Mouse (Mus musculus) large intestine, adult 2 months (tissue): ENCODE measurements around the gene Mog. TPM values are rescaled to one million over a fixed set of nuclear protein-coding genes. Genes with fewer than 3 reads are reported as not detected.
A peak's percentile ranks its signal among the peaks of the same experiment; 100 is the strongest.
"Not testable (repeated sequence)": the region's sequence is repeated elsewhere in the genome, so short reads cannot be mapped to it uniquely, and the experiment has no call there.

Source experiments
- DNase-seq: peaks from one replicate; pipeline ENCODE4 v3.0.0-alpha.2; 2012; ENCODE audit warnings: low read depth, low spot score
- WGBS: fragments of 180-500 bp; shearing (Covaris S2); methylation state at CpG from one replicate; pipeline ENCODE4 v1.1.7; 2018; 5-methylcytosine and 5-hydroxymethylcytosine counted together
- polyA plus RNA-seq: library from polyadenylated mRNA; depleted of rRNA; stranded (reverse); fragments of >200 nt; gene quantifications from 2 replicates; pipeline ENCODE4 v1.2.3, GENCODE M21; 2012

The Mog gene
- polyA plus RNA-seq, 1 experiment = not detected

DNA sequence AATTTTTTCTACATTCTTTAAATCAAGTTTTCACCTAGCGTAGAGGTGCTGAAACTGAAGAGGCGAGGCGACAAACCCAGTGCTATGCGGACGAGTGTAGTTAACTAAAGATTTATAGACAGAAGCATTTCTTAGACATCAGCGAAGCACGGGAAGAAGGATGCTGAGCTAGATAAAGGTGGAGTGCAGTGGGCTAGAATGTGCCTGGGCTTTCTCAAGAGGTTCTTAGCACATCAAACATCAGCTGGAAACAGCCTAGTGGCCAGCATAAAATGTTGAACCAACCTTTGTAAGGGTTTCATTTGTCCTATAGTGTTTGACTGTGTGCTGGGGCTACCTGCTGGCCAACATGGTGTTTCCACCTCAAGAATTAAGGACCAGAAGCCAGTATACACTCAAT is 22.3 kb downstream of the Mog start, which contains the start of gene Zfp57:
Gene Zfp57, plus strand, starts transcription at position 301 of the 400 bp plus-strand sequence.
- WGBS = 93% methylated on average over 7 of the region's 7 CpGs

DNA sequence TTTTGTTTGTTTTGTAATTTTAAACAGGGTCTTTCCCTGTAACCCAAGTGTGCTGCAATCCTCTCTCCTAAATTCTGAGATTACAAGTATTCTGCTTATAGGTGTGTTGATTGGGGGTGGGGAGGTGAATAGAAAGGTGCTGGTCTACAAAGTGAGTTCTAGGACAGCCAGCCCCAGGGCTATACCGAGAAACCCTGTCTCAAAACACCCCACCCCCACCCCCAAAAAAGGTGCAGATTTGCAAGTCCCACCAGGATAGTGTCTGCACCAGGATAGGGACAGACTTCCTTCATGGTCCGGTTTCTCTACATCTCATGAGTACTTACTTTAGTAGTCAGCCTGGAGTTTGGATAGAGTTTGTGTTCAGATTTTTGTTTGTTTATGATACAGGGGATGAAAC is 24.7 kb downstream of the Mog start:
- WGBS = 76% methylated on average over 2 of the region's 2 CpGs

More for the DNA sequence above, 22.3 kb downstream of the Mog start, which contains the start of gene Zfp57:
- DNase-seq = no peak

DNA sequence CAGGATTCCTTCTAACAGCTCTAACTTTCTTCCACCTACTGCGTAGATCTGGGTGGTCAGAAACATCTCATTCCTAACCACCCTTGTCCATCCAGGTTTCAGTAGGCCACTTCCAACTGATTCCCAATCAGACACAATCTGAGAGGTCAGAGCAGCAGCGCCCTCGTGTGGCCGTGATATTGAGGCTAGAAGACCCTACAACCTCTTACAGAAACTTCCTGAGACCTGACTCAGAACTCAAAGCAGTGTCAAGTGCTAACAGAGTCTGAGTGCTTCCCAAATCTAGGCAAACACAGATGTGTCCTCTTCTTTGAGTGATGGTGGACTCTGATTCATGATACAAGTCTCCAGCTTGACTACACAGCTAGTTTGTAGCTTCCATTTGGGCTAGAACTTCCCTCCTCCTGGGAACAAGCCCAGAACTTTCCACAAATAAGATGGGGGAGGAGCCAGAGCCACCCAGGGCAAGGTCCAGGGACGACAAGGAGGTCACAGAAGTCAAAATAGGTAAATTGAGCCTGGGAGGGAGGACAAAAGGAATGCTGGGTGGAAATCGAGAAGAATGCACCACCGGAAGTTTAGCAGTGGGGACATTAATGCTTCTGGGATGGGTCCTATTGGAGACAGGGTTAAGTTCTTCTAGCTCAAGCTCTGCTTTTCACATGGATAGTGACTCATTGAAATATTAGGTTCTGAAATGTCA is 26.0 kb downstream of the Mog start:
- WGBS = 16% methylated on average over 7 of the region's 7 CpGs
- peak; percentile 59 for DNase-seq

More for the DNA sequence above, 24.7 kb downstream of the Mog start:
- DNase-seq = no peak

DNA sequence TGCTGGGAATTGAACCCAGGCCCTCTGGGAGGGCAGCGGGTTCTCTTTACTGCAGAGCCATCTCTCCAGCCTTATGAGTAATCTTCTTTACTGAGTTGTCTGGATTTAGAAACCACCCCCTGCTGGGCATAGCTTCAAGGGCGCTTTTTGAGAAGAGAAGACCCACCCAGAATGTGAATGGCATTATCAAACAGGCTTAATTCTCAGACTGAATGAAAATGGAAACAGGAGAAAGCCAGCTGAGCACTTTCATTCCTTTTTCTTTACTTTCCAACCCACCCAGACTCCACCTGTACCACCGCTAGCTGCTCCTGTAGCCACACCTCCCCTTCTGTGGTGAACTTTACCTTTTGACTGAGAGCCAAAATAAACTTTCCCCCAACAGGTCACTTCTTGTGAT is 27.8 kb downstream of the Mog start:
- DNase-seq = no peak

DNA sequence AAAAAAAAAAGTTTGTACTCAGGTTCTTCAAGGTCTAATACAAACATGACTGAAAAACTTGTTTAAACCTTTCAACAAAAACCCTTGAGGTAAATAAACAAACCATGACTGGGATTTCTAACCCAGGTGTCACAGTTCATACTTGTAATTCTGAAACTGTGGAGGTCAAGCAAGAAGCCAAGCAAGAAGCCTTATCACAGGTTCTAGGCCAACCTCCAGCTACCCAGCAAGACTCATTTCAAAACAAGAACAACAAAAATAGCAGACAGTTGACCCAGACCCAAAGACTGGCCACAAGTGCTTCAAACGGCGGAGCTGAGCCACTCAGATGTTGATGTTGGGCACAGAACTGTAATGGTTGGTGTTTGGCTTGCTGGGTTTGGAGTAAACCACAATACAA is 28.7 kb downstream of the Mog start:
- DNase-seq = no peak
- WGBS = 79% methylated on average over 2 of the region's 2 CpGs

More for the DNA sequence above, 27.8 kb downstream of the Mog start:
- WGBS = 41% methylated on average over 3 of the region's 3 CpGs

DNA sequence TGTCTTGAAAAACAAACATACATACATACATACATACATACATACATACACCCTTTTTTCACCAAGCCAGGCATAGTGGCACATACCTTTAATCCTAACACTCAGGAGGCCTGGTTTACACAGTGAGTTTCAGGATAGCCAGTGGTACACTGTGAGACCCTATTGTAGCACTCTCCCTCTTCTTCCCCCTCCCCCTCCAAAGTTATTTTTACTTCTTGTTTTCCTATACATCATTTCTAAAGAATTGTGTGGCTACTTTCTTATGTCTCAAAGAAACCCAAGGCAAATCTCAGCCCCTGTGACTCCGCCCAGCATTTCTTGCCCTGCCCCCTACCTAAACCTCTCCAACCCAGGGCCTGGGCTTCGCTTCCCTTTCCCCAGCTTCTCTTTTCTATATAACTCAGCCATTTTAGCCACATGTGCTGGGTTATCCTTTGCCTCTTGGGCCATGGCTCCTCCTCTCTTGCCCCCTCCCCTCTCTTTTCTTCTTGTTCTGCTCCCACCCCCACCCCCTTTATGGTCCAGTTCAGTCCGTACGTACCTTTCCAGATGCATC is 29.4 kb downstream of the Mog start:
- DNase-seq = no peak
- WGBS = 90% methylated on average over 4 of the region's 4 CpGs

DNA sequence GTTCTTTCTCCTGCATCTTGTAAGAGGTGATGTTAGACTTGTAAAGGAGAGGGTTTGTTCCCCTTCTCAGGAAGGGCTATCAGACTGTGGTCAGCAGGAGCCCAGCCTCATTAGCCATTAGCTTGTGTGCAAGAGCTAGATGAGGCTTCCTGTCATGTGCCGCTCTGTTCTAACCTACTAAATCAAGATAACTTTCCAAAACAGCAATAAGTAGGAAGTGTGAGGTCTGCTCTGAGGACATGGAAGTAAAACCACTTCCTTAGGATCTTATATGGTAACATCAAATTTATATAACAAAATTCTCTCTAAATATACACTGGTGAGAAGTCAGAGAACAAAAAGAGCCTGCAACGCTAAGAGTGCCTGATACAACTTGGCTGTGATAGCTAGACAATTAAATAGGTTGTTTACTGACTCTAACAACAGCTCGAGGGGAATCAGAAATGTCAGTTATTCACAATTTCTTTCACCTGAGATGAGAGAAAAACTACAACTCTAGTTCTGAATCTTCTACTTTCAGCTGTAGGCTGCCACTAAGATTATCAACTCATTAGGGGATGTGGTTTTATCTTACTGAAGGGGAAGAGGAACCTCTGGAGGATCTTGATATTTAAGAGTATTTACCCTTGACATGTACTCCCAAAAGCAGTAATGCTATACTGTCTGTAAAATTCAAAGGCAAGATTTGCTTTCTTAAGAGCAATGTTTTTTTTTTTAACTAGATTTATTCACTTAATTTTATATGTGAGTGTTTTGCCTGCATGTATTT is 30.7 kb downstream of the Mog start:
- 41% methylated on average over 3 of the region's 3 CpGs for WGBS
- DNase-seq = no peak

DNA sequence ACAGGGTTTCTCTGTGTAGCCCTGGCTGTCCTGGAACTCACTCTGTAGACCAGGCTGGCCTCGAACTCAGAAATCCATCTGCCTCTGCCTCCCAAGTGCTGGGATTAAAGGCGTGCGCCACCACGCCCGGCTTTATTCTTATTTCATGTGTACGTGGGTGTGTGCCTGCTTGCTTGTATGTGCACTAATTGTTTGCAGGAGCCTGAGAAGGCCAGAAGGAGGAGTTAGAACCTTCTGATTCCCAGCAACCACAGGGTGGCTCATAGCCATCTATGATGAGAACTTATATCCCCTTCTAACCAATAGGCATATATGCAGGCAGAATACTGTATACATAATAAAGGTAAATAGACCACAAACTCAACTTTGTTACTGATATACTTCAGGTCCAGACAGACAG is 32.6 kb downstream of the Mog start:
- 84% methylated on average over 6 of the region's 6 CpGs for WGBS
- not testable (repeated sequence) for DNase-seq

DNA sequence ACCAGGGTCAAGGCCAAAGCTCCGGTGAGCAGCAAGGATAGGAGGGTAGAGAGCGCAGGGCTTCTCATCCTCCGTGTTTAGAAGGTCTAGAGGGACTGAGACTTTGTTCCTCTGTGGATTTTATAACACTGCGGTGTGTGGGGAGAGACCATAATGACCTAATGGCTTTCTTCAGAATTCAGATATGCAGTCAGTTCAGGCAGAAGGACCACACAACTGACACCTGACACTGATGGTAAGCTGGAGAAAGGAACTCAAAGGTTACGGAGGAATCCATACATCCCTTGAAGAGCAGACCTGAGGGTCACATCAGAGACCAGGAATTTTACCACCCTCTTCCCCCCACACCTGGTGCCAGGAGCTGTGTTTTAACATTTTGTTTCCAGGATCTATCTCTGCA is 33.8 kb downstream of the Mog start, which contains the start of gene H2-M5:
Gene H2-M5, minus strand, starts transcription at position 101 of the 400 bp plus-strand sequence.
- WGBS = 45% methylated on average over 5 of the region's 5 CpGs
- no peak for DNase-seq

DNA sequence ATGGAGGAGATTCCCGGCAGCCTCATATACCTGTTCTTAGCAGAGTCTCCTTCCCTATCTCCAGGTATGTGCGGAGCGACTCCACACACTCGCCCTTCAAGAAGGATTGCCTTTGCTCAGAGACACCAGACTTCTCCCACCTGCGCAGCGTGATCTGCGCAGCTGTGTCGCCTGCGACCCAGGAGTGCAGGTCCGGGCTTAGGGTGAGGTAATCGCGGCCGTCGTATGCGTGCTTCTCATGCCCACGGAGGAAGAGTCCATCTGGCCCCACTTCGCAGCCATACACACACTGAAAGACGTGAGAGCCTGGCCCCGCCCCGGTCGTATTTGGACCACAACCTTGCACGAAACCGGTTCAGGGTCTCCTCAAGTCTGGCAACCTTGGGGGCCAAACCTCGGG is 34.7 kb downstream of the Mog start:
- 12% methylated on average over 24 of the region's 24 CpGs for WGBS
- no peak for DNase-seq

DNA sequence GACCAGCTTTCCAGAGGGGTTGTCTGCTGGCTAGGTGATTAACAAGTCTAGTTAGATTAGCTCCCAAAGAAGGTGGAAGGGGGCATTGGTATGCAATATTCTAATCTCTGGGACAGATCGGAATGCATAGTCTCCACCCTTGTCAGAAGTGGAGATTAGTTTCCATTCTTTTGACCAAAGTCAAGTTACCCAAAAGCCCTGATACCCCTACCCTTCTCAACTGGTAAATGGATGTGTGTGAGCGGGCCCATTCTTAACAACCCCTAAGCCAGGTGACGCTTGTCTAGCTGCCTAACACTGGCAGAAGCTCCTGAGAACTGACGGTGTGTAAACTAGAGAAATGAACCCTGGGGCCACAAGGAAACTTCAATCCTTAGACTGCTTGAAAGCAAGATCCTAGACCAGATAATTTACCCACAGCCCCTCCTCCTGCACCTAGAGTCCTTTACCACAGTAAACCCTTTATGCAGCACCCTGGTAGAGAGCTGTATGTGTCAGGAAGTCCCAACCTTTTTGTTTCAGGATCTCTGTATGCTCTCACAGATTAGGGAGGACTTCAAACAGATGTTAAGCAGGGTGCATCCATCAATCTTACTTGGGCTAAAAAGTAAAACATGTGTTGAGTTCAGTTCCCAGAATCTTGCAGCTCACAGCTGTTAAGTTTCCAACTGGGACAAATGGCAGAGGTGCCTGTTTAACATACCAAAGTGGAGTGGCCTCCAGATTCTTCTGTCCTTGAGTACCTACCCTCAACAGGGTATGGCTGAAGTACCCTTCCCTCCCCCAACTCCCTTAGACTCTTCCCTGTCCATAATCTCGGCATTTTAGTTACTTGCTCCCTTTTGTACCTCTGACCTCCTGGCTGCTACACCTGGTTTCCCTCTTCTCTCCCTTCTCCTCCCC is 40.7 kb downstream of the Mog start:
- 63% methylated on average over 5 of the region's 5 CpGs for WGBS
- DNase-seq = no peak

DNA sequence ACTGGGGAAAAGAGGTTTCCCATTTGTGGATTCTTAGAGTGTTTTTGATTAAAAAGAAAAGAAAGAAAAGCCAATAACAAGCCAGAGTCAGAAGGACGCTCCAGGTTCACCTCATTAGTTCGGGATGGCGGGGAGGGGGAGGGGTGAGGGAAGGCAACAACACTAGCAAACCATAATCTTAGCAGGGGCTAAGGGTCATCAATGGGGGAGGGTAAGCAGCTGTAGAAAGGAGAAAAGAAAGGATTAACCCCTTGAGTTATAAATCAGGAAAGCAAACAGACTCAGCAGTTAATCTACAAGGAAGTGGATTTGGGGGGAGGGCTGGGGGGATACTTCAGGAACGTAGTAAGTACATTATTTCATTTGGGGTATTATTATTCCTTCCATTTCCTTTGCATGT is 41.4 kb downstream of the Mog start:
- WGBS = 25% methylated on average over 4 of the region's 4 CpGs
- DNase-seq = no peak

DNA sequence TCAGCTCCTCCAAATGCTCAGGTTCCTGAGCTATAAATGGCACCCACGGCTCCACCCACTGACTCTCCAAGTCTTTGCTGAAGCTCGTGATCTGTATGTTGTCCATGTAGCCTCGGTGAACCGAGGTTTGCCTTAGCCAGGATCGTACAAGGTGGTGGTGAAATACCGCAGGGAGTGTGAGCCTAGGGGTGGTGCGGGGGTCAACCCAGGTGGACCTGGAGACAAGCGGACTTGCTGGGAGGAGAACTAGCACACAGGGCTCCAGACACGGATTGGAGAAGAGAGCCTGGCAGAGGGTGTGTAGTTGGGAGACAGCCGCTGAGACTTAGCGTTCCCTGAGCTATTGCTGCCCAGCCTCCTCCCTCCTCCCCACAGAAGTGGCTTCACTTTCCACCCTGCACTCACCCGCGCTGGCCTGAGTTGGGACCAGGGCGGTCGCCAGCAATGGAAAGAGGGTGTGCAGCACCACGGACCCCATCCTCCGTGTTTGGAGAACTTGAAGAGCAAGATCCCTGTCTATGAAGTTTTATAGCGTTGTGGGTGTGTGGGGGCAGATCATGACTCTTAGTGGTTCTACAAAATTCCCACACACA is 41.9 kb downstream of the Mog start, which contains the start of gene 2410137M14Rik:
Gene 2410137M14Rik, minus strand, starts transcription at position 17 of the 593 bp plus-strand sequence.
- DNase-seq = no peak
- 9% methylated on average over 18 of the region's 18 CpGs for WGBS

DNA sequence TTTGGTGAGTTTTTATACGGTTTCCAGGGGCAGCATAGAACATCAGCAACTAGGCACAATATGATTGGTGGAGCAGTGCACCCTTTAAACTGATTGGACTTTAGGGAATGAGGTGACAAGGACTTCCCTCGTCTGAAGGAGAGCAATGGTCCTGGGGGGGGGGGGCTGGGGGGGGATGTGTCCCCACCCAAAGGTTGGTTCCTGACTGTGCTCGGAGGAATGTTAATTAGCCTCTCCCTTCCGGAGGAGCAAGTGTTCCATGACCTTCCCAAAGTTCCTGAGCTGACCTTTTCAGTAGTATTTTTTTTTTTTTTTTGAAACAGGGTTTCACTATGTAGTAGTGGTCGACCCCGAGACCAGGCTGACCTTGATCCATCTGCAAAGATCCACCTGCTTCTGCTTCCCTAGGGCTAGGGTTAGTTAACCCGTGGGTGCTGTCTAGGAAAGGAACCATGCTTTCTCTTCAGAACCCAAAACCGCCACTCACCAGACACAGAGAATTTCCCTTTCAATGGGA is 49.9 kb downstream of the Mog start:
- DNase-seq = no peak
- 57% methylated on average over 8 of the region's 8 CpGs for WGBS

DNA sequence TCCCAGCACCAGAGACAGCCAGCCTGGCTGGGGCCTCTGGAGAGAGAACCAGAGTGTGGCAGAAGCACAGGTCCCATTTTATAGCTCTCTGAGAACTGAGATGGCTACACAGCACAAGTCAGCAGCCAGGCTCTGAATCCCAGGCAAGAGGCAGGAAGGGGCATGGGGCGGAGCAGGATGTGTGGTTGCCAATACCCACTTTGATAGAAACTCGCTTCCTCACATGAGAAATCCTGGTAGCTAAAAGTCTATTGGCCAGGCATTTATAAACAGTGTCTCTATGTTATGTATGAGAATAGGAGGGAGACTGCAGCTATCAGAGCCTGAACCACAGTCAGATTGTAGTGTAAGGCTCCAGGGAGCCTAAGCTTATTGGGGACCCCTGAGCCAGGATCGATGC is 50.4 kb downstream of the Mog start:
- DNase-seq = no peak
- 69% methylated on average over 3 of the region's 3 CpGs for WGBS

DNA sequence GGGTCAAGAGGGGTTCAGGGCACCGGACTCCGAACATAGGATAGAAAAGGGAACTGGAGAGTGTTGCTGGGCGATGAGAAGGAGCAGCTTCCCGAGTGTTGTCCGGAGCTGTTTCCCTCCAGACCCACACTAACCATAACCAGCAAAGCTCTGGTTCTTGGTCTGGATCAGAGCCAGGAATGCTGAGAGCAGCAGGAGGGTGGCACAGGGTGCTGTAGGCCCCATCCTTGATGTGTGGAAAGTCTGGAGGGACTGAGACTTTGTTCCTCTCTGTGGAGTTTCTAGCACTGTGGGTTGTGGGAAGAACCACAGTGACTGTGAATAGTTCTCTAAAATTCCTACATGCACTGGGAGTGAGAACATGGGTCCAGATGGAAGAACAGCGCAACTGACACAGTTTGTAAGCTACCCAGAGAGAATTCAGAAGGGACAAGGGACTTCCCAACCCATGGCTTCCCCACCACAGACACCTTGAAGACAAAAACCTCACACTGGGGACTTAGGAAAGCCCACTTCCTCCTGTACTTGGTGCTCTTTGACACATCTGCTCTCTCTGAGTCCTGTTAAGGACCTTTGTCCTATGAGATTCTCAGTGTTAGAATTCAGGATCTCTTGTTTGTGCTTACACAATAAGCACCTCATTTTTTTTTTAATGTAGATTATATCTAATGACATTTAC is 51.9 kb downstream of the Mog start:
- no peak for DNase-seq
- WGBS = 83% methylated on average over 6 of the region's 6 CpGs

DNA sequence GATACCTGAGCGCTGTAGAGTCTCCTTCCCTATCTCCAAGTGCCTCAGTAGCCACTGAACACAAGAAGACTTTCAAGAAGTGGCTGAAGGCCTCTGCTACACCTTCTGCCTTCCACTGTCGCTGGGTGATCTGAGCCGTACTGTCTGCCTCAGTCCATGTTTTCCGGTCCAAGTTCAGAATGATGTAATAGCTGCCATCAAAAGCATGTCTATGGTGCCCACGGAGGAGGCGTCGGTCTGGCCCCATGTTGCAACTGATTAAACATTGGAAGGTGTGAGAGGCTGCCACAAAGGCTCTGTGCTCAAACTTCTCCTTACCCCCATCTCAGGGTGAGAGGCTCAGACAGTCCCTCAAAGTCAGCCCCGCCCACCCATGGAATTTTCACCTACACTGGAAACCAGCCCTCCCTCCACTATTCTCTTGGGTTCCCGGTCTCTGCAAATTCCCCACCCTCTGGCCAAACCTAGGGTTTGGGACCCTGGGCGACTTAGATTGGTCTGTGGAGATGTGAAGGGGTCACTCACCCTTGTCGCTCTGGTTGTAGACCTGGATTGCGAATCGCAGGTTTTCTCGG is 52.8 kb downstream of the Mog start:
- no peak for DNase-seq
- WGBS = 65% methylated on average over 14 of the region's 14 CpGs

DNA sequence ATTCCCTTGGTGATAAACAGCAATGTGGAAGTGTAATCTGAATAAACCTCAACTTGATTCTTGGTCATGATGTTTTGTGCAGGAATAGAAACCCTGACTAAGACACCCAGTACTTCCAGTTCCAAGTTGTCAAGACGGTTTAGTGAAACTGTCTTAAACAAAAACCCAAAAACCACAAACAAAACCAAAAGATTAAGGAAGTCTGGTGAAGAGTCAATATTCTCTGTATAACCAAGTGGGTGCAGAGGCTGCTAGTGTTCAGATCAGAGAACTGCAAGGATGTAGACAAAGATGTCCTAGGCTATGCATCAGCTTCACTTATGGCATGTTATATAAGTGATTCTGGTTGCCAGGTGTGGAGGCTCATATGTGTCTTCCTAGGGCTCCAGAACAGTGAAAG is 56.3 kb downstream of the Mog start:
- no peak for DNase-seq
- 72% methylated on average over 1 of the region's 1 CpGs for WGBS
